Mouse (Mus musculus): ENCODE results near the gene Cxxc4. TPM values are rescaled to one million over a fixed set of nuclear protein-coding genes. Genes with fewer than 3 reads are reported as not detected.

Gene Cxxc4
- polyA plus RNA-seq, 1 experiment from 2014 or later, result 4.0 TPM

DNA sequence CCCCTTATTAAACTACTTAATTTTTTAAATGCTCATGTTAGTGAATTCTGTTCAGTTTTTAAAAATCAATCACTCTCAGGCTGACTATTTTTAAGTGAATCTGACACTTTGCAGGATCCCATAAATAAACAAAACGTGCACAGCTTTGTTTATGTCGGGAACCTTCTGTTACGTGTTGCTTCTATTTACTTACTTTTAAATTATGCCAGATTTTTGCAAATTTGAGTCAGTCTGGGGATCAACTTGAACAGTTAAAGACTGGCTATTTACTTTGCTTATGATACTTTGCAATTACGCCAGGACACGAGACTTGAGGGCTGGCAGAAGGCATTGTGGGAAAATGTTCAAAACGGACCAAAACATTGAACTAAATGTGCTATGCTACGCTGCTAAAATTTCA lies 12.3 kb upstream of the Cxxc4 start:
- Histone ChIP-seq H3K36me3 (ENCODE audit: insufficient read depth, low read length) (no peaks in the 10 kb centered on the region), H3K9me3 (ENCODE audit: low read length) (no peaks in the 10 kb centered on the region), H3K9ac (replicated peaks; ENCODE audit: low read length) (no peak overlapping the region), H3K4me1 (ENCODE audit: insufficient read depth, low read length) (no peaks in the 10 kb centered on the region), H3K4me3 (ENCODE audit: low read length) (no peak overlapping the region), H3K27me3 (ENCODE audit: insufficient read depth, low read length) (no peaks in the 10 kb centered on the region), H3K4me2 (replicated peaks; ENCODE audit: low read depth, low read length) (no peak overlapping the region), H3K27ac (ENCODE audit: low read length) (no peak overlapping the region)
- ATAC-seq (ENCODE audit: low FRiP score, low TSS enrichment), result no peak
- WGBS, result 77% methylated on average over 7 of the region's 7 CpGs

DNA sequence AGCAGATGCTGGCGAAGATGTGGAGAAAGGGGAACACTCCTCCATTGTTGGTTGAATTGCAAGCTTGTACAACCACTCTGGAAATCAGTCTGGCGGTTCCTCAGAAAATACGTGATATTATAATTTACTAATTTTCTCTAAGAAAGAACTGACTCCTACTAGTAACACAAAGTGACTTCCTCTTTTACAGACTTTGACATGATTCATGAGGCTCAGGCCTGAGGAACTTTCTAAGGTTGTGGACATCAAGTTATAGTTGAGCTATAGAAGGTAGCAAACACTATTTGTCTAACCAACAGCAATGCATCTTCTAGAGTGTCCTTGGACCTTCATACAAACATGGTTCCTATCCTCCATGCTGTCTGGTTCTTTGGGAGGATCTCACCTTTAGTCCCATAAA lies 10.4 kb upstream of the Cxxc4 start:
- no peaks in the 10 kb centered on the region for H3K4me1 ChIP-seq (ENCODE audit: insufficient read depth, low read length)
- no peak overlapping the region for H3K9ac ChIP-seq (replicated peaks; ENCODE audit: low read length)
- H3K27ac ChIP-seq (ENCODE audit: low read length), result no peak overlapping the region
- H3K36me3 ChIP-seq (ENCODE audit: insufficient read depth, low read length), result no peaks in the 10 kb centered on the region
- no peaks in the 10 kb centered on the region for H3K27me3 ChIP-seq (ENCODE audit: insufficient read depth, low read length)
- H3K4me2 ChIP-seq (replicated peaks; ENCODE audit: low read depth, low read length), result no peak overlapping the region
- ATAC-seq (ENCODE audit: low FRiP score, low TSS enrichment), result no peak
- no peaks in the 10 kb centered on the region for H3K9me3 ChIP-seq (ENCODE audit: low read length)
- H3K4me3 ChIP-seq (ENCODE audit: low read length), result no peak overlapping the region
- 91% methylated on average over 3 of the region's 3 CpGs for WGBS

DNA sequence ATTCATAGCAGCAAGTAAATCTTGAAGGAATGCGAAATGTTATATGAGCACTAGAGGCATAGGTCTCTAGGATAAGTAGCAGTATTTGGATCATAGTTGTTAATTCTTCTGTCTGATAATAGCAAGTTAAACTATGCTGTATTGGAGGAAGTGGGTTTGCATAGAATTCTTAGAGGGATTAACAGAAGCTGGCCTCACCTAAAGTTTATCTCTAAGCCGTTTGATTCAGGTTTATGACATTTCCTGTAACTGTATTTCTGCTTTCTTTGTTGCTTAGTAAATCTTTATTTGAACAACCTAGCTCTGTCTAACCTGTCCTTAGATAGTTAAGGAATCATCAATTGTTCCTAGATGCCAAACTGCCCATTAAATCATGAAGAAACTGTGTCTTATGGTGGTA lies 3.5 kb upstream of the Cxxc4 start:
- WGBS, result 73% methylated on average over 2 of the region's 2 CpGs
- Histone ChIP-seq H3K27ac (ENCODE audit: low read length) (no peak overlapping the region), H3K4me1 (ENCODE audit: insufficient read depth, low read length) (peaks cover 4% of the 10 kb centered on the region), H3K36me3 (ENCODE audit: insufficient read depth, low read length) (no peaks in the 10 kb centered on the region), H3K9ac (replicated peaks; ENCODE audit: low read length) (no peak overlapping the region), H3K27me3 (ENCODE audit: insufficient read depth, low read length) (no peaks in the 10 kb centered on the region), H3K4me2 (replicated peaks; ENCODE audit: low read depth, low read length) (no peak overlapping the region), H3K9me3 (ENCODE audit: low read length) (no peaks in the 10 kb centered on the region), H3K4me3 (ENCODE audit: low read length) (no peak overlapping the region)
- no peak for ATAC-seq (ENCODE audit: low FRiP score, low TSS enrichment)

DNA sequence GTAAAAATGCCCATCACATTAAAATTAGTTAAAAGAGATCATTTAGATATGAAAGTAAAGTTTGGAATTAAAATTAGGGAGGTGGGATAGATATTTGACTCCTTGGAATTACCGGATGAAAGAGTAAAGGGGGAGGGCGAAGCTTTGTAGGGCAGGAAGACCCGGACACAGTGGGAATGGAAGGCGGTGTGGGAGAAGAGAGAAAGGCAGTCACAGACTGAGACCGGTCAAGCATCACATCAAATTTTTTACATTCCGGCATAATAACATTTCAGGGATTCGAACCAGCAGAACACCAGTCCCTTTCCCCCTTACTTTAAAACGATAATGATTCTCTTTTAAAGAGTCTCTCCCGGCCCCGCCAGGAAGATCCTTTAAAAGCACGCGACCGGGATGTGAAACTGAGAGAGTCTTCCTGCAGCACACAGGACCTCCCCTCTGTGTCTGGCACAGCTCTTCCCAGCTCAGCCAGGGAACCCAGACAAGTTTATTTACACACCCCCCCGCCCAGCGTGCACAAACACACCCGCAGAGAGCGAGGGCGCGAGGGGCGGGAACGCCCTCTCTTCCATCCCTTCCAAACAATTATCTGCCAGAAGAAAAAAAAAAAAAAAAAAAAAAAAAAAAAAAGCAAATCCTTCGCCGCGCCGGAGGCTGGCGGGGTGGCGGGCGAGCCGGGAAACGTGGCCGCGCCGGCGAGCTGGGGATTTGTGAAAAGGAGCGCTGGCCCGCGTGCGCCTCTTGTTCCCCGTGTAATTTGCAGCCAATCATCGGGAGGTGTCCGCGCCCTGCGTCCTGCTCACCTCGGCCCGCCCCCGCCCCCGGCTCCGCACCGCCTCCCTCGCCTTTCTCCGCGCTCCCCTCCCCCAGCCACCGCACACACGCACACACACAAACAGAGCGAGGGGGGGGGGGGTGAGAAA lies 532 bp upstream of the Cxxc4 start:
- under 1% methylated on average over 43 of the region's 55 CpGs for WGBS
- peak; percentile 84 for ATAC-seq (ENCODE audit: low FRiP score, low TSS enrichment)
- Histone ChIP-seq H3K27me3 (ENCODE audit: insufficient read depth, low read length) (no peaks in the 10 kb centered on the region), H3K36me3 (ENCODE audit: insufficient read depth, low read length) (no peaks in the 10 kb centered on the region), H3K4me2 (replicated peaks; ENCODE audit: low read depth, low read length) (peak overlapping the region; percentile 70), H3K4me1 (ENCODE audit: insufficient read depth, low read length) (peaks cover 15% of the 10 kb centered on the region), H3K27ac (ENCODE audit: low read length) (peak overlapping the region; percentile 87), H3K4me3 (ENCODE audit: low read length) (peak overlapping the region; percentile 59), H3K9ac (replicated peaks; ENCODE audit: low read length) (peak overlapping the region; percentile 61), H3K9me3 (ENCODE audit: low read length) (no peaks in the 10 kb centered on the region)

DNA sequence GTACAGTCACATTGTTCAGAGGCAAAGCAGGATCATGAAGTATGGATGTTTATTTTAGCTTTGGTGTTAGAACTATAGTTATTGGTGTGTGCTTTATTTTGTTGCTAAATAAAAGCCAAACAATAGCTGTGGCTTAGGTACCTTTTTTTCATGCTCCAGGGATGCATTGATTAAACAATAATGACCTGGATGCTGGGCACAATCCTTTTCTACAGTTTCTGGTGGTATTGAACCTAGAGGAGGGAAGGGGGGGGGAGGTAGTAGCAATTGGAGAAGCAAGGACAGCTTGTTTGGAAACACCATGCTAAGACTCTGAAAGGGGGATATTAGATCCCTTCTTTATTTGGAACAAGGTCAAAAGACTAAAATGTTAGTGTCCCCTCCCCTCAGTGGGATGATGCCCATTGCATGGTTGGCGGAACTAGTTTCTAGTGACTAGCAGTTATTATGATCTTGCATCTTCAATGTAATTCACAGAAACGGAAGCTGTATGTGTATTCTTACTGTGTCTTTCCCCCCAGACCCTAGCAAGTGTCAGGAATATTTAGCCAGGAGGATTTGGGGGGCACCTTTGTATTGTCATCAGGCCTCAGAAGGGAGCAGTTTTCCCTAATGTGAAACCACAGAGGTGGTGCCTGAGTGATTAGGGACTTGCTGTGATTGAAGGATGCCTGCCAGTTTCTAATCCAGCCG lies 975 bp downstream of the Cxxc4 start:
- peak overlapping the region; percentile 59 for H3K4me3 ChIP-seq (ENCODE audit: low read length)

DNA sequence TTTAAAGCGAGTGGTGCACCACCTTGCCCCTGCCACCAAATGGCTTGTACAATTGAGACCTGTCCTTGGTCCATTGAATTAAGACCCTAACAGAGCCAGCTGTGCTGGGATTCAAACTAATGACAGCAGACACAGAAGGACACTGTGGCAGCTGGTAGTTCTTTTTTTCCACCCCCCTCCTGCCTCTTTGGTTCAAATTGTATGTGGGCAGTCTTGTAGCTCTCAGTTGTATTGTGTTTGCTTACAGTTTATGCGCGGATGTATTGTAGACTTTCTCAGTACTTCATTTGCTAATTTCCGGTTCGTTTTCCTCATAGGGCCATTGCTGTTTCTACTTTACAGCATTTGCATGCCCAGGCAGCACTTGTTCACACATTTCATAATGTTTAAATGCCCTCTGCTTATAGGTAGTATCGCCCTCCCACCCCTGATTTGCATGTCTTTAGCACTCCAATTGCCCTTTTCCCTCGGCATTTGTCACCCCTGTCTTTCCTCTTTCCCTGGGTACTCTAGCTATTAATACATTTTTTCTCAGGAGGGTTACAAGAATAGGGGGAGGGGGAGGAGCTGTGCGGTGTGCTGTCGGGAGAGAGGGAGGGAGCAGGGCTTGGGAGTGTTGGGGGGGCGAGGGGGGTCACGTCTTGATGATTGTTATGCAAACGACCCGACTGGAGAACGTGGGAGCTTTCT lies 2.5 kb downstream of the Cxxc4 start:
- peak overlapping the region; percentile 96 for H3K4me2 ChIP-seq (replicated peaks; ENCODE audit: low read depth, low read length)
- H3K4me1 ChIP-seq (ENCODE audit: insufficient read depth, low read length), result peaks cover 15% of the 10 kb centered on the region
- peak overlapping the region; percentile 85 for H3K27ac ChIP-seq (ENCODE audit: low read length)
- peak overlapping the region; percentile 80 for H3K9ac ChIP-seq (replicated peaks; ENCODE audit: low read length)
- H3K4me3 ChIP-seq (ENCODE audit: low read length), result peak overlapping the region; percentile 56
- H3K27me3 ChIP-seq (ENCODE audit: insufficient read depth, low read length), result no peaks in the 10 kb centered on the region
- ATAC-seq (ENCODE audit: low FRiP score, low TSS enrichment), result no peak
- H3K9me3 ChIP-seq (ENCODE audit: low read length), result no peaks in the 10 kb centered on the region
- no peaks in the 10 kb centered on the region for H3K36me3 ChIP-seq (ENCODE audit: insufficient read depth, low read length)
- 3% methylated on average over 14 of the region's 14 CpGs for WGBS

More for the DNA sequence above, 975 bp downstream of the Cxxc4 start:
- peaks cover 15% of the 10 kb centered on the region for H3K4me1 ChIP-seq (ENCODE audit: insufficient read depth, low read length)
- H3K27me3 ChIP-seq (ENCODE audit: insufficient read depth, low read length), result no peaks in the 10 kb centered on the region
- 0 out of 2 replicates have a peak overlapping the region, but pooled peaks have one; percentile 10 for H3K27ac ChIP-seq (ENCODE audit: low read length)
- H3K36me3 ChIP-seq (ENCODE audit: insufficient read depth, low read length), result no peaks in the 10 kb centered on the region
- WGBS, result 45% methylated on average over 3 of the region's 3 CpGs
- H3K9me3 ChIP-seq (ENCODE audit: low read length), result no peaks in the 10 kb centered on the region
- no peak for ATAC-seq (ENCODE audit: low FRiP score, low TSS enrichment)
- H3K9ac ChIP-seq (replicated peaks; ENCODE audit: low read length), result no peak overlapping the region
- peak overlapping the region; percentile 70 for H3K4me2 ChIP-seq (replicated peaks; ENCODE audit: low read depth, low read length)

DNA sequence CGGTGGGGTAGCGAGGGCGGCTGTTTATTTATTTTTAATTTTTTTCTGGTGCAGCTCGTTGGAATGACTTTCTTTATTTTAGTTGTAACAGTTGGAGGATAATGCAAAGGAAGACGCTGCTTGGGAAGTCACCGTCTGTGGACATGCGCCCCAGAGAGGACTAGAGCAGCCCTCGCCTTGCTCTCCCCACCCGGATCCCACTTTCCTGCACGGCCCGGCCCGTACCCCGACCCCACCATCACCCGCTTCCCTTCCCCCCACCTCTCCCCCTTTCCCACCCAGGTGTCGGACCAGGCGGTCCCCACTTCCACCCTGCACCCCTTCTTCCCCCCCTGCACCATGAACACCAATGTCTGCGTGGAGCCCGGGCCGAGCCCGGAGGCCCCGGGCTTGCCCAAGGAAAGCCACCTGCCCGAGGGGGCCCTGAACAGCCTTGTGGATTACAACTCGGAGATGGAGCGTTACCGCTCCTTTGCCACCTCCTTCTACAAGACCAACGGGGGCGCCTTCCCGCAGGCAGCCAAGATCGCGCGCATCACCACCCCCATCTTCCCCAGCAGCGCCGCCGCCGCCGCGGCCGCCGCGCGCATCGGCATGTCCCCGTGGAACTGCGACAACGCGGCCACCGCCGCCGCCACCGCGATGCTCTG lies 3.2 kb downstream of the Cxxc4 start:
- H3K36me3 ChIP-seq (ENCODE audit: insufficient read depth, low read length), result no peaks in the 10 kb centered on the region
- H3K27ac ChIP-seq (ENCODE audit: low read length), result peak overlapping the region; percentile 85
- H3K27me3 ChIP-seq (ENCODE audit: insufficient read depth, low read length), result no peaks in the 10 kb centered on the region
- no peaks in the 10 kb centered on the region for H3K9me3 ChIP-seq (ENCODE audit: low read length)
- peak overlapping the region; percentile 80 for H3K9ac ChIP-seq (replicated peaks; ENCODE audit: low read length)
- peak overlapping the region; percentile 56 for H3K4me3 ChIP-seq (ENCODE audit: low read length)
- ATAC-seq (ENCODE audit: low FRiP score, low TSS enrichment), result peak; percentile 36
- under 1% methylated on average over 49 of the region's 51 CpGs for WGBS
- peaks cover 15% of the 10 kb centered on the region for H3K4me1 ChIP-seq (ENCODE audit: insufficient read depth, low read length)
- peak overlapping the region; percentile 96 for H3K4me2 ChIP-seq (replicated peaks; ENCODE audit: low read depth, low read length)

DNA sequence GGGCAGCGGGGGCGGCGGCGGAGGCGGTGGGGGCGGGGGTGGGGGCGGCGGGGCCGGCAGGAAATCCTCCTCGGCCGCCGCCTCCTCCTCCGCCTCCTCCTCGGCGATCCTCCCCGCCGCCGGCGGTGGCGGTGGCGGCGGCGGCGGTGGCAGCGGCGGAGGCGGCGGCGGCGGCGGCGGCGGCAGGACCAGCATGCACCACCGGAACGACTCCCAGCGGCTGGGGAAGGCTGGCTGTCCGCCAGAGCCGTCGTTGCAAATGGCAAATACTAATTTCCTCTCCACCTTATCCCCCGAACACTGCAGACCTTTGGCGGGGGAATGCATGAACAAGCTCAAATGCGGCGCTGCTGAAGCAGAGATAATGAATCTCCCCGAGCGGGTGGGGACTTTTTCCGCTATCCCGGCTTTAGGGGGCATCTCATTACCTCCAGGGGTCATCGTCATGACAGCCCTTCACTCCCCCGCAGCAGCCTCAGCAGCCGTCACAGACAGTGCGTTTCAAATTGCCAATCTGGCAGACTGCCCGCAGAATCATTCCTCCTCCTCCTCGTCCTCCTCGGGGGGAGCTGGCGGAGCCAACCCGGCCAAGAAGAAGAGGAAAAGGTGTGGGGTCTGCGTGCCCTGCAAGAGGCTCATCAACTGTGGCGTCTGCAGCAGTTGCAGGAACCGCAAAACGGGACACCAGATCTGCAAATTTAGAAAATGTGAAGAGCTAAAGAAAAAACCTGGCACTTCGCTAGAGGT lies 3.9 kb downstream of the Cxxc4 start:
- ATAC-seq (ENCODE audit: low FRiP score, low TSS enrichment), result peak; percentile 66
- Histone ChIP-seq H3K27me3 (ENCODE audit: insufficient read depth, low read length) (no peaks in the 10 kb centered on the region), H3K9me3 (ENCODE audit: low read length) (no peaks in the 10 kb centered on the region), H3K36me3 (ENCODE audit: insufficient read depth, low read length) (no peaks in the 10 kb centered on the region), H3K4me2 (replicated peaks; ENCODE audit: low read depth, low read length) (peak overlapping the region; percentile 96), H3K9ac (replicated peaks; ENCODE audit: low read length) (peak overlapping the region; percentile 80), H3K4me1 (ENCODE audit: insufficient read depth, low read length) (peaks cover 13% of the 10 kb centered on the region), H3K27ac (ENCODE audit: low read length) (peak overlapping the region; percentile 85), H3K4me3 (ENCODE audit: low read length) (peak overlapping the region; percentile 56)
- 0% methylated on average over 32 of the region's 61 CpGs for WGBS

DNA sequence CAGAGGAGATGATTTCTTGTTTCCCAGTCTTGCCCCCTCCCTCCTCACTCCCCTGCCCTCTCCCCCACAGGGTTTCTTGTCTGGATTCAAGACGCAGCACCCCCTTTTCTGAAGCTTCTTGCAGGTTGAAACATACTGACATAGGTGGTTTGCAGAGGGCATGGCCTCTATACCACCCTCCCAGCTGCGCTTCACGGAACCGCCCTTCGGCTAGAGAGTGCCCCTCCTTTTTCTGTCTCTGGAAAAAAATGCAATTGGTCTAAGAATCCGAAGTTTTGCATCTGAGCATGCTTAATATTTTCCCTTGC lies 4.4 kb downstream of the Cxxc4 start:
- Histone ChIP-seq H3K4me3 (ENCODE audit: low read length) (peak overlapping the region; percentile 56), H3K4me1 (ENCODE audit: insufficient read depth, low read length) (peaks cover 12% of the 10 kb centered on the region), H3K27ac (ENCODE audit: low read length) (peak overlapping the region; percentile 85), H3K4me2 (replicated peaks; ENCODE audit: low read depth, low read length) (peak overlapping the region; percentile 96), H3K27me3 (ENCODE audit: insufficient read depth, low read length) (no peaks in the 10 kb centered on the region), H3K9me3 (ENCODE audit: low read length) (no peaks in the 10 kb centered on the region), H3K36me3 (ENCODE audit: insufficient read depth, low read length) (no peaks in the 10 kb centered on the region), H3K9ac (replicated peaks; ENCODE audit: low read length) (peak overlapping the region; percentile 80)
- 7% methylated on average over 6 of the region's 6 CpGs for WGBS
- ATAC-seq (ENCODE audit: low FRiP score, low TSS enrichment), result 0 out of 2 replicates have a peak, but pooled peaks have one; percentile 10

All from kidney, embryonic 16.5 days (tissue).